Mouse (Mus musculus): ENCODE measurements at regions not wholly inside any gene's neighbourhood (a gene's known extent, or its start where the extent isn't known, plus 50 kb on each side); places are given as distances from the start of the nearest gene placed in this dataset.
"Not testable (repeated sequence)": the region's sequence is repeated elsewhere in the genome, so short reads cannot be mapped to it uniquely, and the experiment has no call there.

- not testable (repeated sequence) for TF ChIP-seq CTCF, EP300 (IDR thresholded peaks at IDR 0.05)
These were observed 504.3 kb downstream of the Adam6a start for GRCm38 (mm10) chr12:114047991-114048390.
